Mouse (Mus musculus): Measurements from ENCODE around the gene Oxct2a.

GRCm38 (mm10) chr4:123297195-123297960 lies 26.1 kb downstream of the Oxct2a start:
- TF ChIP-seq POLR2A (IDR thresholded peaks at IDR 0.05; ENCODE audit: insufficient read depth, low read depth, low read length) (no peak), CTCF (IDR thresholded peaks at IDR 0.05; ENCODE audit: insufficient read depth, low read depth, low read length) (no peak)

Data from olfactory bulb, adult 2 months (tissue).